Mouse (Mus musculus): ENCODE measurements at regions not wholly inside any gene's neighbourhood (a gene's known extent, or its start where the extent isn't known, plus 50 kb on each side); places are given as distances from the start of the nearest gene placed in this dataset.
A peak's percentile ranks its signal among the peaks of the same experiment; 100 is the strongest.

- peak; percentile 81 for TF ChIP-seq CTCF (IDR thresholded peaks at IDR 0.05; ENCODE audit: low read depth)
- TF ChIP-seq EP300 (IDR thresholded peaks at IDR 0.05; ENCODE audit: low read depth): no peak
Measured at GRCm38 (mm10) chr16:27140037-27140436, 148.6 kb upstream of the Gmnc start.

Measured in liver, postnatal 0 days (tissue).